Mouse (Mus musculus) c-Kit-positive CD71-positive TER-119-positive erythroid progenitor cells, embryonic 14.5 days (primary cell): ENCODE measurements around the gene Mael.

Experiments used
- DNase-seq: peaks from one replicate; pipeline ENCODE4 v3.0.0-alpha.2; 2013; ENCODE audit warnings: low spot score

Mael gene

GRCm38 (mm10) chr1:166209371-166209770 is 29.2 kb downstream of the Mael start:
- DNase-seq = no peak

DNA sequence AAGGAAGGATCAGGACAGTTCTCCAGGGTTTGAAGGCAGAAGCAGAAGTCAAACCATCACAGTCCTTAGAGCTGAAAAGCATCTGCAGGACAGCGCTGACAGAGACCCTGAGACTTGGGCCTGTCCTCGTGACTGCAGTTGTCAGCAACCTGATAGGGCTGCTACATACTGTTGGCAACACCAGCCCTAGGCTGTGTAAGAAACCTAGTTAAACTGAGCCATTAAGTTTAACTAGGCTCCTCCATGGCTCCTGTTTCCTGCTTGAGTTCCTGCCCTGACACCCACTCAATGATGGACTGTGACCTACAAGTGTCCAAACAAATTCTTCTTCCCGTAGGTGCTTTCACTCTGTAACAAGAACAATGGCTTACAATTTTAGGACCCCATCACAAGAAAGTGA is 33.4 kb downstream of the Mael start:
- no peak for DNase-seq

- DNase-seq = no peak
Observed at GRCm38 (mm10) chr1:166204171-166204570, 34.4 kb downstream of the Mael start.

DNA sequence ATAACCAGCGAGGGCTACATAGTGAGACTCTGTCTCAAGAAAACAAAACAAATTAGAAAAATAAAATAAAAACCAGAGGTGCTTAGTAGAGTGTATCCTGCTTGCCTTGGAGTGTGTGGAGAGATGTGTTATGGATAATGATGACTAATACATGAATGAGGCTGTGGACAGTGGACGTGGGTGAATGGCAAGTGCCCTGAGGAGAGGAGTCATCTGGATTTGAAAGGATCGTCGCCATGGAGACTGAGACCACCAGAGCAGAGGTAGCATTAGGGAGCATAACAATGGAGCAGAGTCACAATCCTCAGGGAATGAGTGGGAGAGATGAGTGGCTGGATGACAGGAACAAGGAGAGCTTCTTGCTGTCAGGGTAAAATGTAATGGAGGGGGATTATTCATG is 48.7 kb downstream of the Mael start:
- no peak for DNase-seq

GRCm38 (mm10) chr1:166185357-166185756 is 53.2 kb downstream of the Mael start:
- DNase-seq = no peak

DNA sequence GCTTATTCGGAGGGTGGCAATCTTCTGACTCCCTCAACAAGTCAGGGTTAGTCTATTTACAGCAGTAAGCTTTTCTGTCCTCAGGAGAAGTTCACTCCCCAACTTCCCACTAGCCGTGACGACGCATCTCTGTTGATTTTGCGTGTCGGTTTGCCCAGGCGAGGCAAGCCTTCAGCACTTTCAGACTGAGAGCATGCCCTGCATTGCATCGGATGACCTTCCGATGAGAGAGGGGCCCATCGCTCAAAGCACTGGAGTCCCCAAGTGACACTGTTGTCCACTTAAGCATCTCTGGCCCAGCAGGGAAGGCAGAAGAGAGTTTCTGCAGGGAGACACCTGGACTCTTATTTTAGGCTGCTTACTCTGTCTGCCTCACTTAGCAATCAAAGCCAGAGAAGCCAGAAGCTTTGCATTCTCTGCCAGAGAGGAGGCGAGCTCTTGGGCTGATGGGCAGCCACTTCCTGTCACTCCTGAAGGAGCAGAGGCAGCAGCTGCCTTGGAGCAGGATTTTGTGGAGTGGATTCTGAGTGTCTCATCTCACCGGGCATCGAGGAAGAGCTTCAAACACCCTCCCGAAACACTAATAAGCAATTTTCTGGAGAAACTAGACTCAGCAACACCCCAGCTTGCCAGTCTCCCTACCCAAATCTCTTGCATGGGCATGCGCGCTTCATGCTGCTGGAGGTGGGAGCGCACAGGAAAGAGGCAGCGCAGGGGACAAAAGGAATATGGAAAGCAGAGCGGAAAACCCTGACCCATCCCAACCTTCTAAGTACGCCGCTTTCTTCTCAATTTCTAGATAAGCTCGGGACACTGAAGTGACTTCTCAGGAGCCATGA is 53.9 kb downstream of the Mael start:
- no peak for DNase-seq

GRCm38 (mm10) chr1:166182952-166183627 is 55.5 kb downstream of the Mael start:
- no peak for DNase-seq

GRCm38 (mm10) chr1:166181510-166181909 is 57.0 kb downstream of the Mael start:
- no peak for DNase-seq

GRCm38 (mm10) chr1:166173621-166174020 is 64.9 kb downstream of the Mael start:
- DNase-seq = no peak

DNA sequence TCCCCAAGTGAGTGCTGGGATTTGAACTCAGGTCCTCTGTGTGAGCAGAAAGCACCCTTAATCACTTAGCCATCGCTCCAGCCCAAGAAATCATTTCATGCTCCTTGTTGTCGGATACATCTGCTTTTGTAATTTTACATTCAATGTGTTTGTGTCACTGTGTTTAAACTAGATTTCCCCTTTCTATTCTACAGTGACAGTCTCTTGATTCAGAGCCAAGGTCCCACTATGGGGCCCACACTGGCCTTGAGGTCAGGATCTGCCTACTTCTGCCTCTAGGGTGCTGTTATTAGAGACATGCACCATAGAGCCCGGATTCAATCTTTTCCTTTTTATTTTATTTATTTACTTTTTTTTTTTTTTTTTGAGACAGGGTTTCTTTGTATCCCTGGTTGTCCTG is 65.6 kb downstream of the Mael start:
- no peak for DNase-seq

DNA sequence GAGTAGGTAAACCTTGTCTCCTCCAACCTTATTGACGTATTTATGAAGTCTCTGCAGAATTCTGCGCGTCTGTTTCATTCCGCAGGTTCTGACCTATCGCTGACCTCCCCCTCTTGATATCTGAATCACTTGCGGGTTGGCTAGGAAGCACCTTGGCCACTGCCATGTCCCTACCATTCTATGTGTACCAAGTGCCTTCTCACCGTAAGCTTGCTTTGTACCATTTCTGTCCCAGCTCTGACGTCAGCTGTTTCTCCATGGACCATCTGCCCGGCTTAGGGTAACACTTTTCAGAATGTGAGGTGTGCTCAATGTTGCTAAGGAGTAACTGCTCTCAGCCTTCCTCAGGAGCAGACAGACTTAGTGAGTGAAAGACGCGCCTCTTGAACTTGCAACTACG is 67.7 kb downstream of the Mael start:
- DNase-seq = no peak

GRCm38 (mm10) chr1:166169713-166170112 is 68.8 kb downstream of the Mael start:
- DNase-seq = no peak

DNA sequence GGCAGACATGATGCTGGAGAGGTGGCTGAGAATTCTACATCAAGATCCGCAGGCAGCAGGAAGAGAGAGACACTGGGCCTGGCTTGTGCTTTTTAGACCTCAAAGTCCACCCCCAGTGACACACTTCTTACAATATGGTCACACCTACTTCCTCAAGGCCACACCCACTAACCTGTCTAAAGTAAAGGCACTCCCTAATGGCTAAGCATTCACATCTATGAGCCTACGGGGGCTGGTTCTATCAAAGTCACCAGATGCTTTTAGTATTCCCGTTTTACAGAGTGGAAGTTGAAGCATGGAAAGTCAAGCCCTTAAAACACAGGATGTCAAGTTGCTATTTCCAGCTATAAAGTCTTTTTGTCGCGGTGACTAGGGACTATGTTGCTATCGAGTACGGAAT is 70.5 kb downstream of the Mael start:
- no peak for DNase-seq

GRCm38 (mm10) chr1:166167405-166167804 is 71.1 kb downstream of the Mael start:
- DNase-seq = no peak

GRCm38 (mm10) chr1:166165159-166165558 is 73.4 kb downstream of the Mael start:
- DNase-seq = no peak

GRCm38 (mm10) chr1:166164580-166164979 is 74.0 kb downstream of the Mael start:
- DNase-seq = no peak

DNA sequence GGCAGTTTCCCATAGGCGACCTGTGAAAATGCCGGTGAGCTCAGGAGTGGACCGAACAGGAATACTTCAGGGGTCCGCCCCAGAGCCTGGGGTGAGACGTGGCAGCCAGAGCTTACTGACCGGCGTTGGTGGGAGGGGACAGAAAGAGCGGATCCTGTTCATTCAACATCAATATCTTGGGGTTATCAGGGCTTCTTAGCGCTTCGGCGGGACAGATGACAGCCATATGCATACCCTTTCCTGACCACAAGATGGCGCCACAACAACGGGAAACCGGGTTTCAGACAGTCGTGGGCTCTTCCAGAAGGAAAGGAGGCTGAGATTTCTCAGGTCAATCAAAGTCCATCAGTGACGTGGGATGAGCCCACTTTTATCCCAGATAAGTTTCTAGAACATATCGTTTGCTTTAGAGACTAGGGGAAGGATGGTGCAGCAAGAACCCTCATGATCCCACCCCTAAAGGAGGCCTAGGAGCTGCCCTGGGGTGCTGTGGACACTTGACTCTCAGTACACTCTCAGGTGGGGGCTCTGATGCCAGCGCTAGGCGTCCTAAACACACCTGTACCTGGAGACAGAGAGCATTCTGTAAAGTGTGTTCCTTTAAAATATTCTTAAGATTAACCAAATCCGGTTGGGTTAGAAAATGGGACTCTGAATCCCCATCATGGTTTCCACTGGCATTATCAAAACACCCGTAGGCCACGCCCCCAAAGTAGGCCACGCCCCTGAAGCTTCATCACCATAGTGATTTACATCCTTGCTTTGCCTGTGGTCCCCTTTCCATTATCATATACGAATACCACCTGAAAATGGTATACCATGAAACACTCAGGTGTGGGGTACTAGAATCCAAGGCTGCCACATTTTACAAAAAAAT is 77.7 kb downstream of the Mael start:
- peak; percentile 50 for DNase-seq

DNA sequence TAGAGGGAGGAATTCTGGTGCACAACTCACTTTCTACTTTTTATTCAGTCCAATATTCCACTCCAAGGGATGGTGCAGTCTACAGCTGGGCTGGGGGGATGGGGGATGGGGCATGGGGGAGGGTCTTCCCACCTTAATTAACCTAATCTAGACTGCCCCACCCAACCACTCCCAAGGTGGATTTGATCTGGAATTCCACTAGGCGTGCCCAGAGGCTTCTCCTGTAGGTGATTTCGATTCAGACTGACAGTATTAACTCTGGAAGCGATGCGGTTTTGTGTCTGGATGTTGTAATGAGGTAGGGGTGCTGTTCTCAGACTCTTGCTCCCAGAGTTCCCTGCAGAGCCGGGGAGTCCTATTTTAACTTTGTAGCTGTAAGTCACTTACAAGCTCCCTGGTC is 78.4 kb downstream of the Mael start:
- no peak for DNase-seq

- DNase-seq = no peak
Observed at GRCm38 (mm10) chr1:166158664-166159063, 79.9 kb downstream of the Mael start.

DNA sequence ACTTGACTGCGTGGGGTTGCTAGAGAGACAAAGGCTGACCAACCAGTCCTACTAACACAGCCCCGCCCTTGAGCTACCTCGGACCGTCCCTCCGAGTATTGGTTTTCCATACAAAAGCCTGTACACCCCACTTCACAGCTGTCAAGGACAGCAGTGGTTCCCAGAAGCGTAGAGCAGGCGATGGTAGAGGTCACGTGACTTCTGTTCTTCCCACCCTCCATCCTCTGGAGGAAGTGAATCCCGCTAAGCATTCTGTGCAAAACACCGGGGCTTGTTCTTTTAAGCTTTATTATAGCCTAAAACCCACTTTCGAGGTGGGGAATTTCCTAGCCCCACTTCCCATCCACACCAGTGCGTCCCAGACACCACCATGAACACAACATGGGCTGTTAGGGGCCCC is 80.8 kb downstream of the Mael start:
- DNase-seq = no peak

GRCm38 (mm10) chr1:166155113-166155494 is 83.4 kb downstream of the Mael start:
- DNase-seq = no peak
